8 mouse cellular contexts compared by ENCODE assay signal in genomic region chr7:123108058-123109055, GRCm38 (mm10). TPM values are rescaled to one million over a fixed set of nuclear protein-coding genes. Genes with fewer than 3 reads are reported as not detected.
DNase-seq lines count a peak whose midpoint lies in the region; ATAC-seq and TF ChIP-seq lines count a peak whose summit lies in the region.

No protein-coding gene starts in this region.

- H3K4me2 ChIP-seq in embryonic facial prominence, embryonic 11.5 days (ENCODE audit: low read depth, low read length), result no peak overlapping the region
- H3K4me2 ChIP-seq in lung, embryonic 14.5 days, result no peak overlapping the region
- H3K4me2 ChIP-seq in myocyte (ENCODE audit: low read depth), result peak overlapping the region; percentile 66
- no peak overlapping the region for H3K4me2 ChIP-seq in hindbrain, embryonic 11.5 days (replicated peaks; ENCODE audit: low read depth, low read length)

- no peak overlapping the region for H3K4me3 ChIP-seq in embryonic facial prominence, embryonic 11.5 days (ENCODE audit: low read depth, low read length)
- no peak overlapping the region for H3K4me3 ChIP-seq in embryonic facial prominence, embryonic 10.5 days
- H3K4me3 ChIP-seq in lung, embryonic 14.5 days (ENCODE audit: low read depth, low read length), result no peak overlapping the region
- no peak overlapping the region for H3K4me3 ChIP-seq in myocyte
- H3K4me3 ChIP-seq in hindbrain, embryonic 11.5 days (ENCODE audit: low read depth, low read length), result no peak overlapping the region

- H3K27ac ChIP-seq in embryonic facial prominence, embryonic 11.5 days (replicated peaks; ENCODE audit: low read depth, low read length), result no peak overlapping the region
- H3K27ac ChIP-seq in embryonic facial prominence, embryonic 10.5 days (replicated peaks), result no peak overlapping the region
- H3K27ac ChIP-seq in lung, embryonic 14.5 days (ENCODE audit: low read depth), result peak overlapping the region; percentile 48
- no peak overlapping the region for H3K27ac ChIP-seq in hindbrain, embryonic 11.5 days (ENCODE audit: low read depth, low read length)

- TF ChIP-seq POLR2A in myocyte (IDR thresholded peaks at IDR 0.05; ENCODE audit: insufficient read length, low read depth), result no peak

- no peak for ATAC-seq in embryonic facial prominence, embryonic 11.5 days (replicated peaks; ENCODE audit: insufficient number of reproducible peaks, low FRiP score, low TSS enrichment, low read depth)
- ATAC-seq in lung, embryonic 14.5 days (ENCODE audit: insufficient read depth), result peak; percentile 69
- ATAC-seq in hindbrain, embryonic 11.5 days (ENCODE audit: low FRiP score), result no peak

- DNase-seq in embryonic facial prominence, embryonic 11.5 days (ENCODE audit: low spot score), result peak; percentile 48
- no peak for DNase-seq in embryonic facial prominence, embryonic 10.5 days (ENCODE audit: low spot score)
- peak; percentile 67 for DNase-seq in lung, embryonic 14.5 days
- DNase-seq in lung, postnatal 4 days, result no peak
- DNase-seq in induced T-regulatory cell, adult 2 months (ENCODE audit: low read depth), result peak; percentile 88
- DNase-seq in hindbrain, embryonic 11.5 days (ENCODE audit: low spot score), result no peak
- DNase-seq in gastrocnemius, postnatal 36 days, result no peak

- intact Hi-C loops in gastrocnemius, postnatal 36 days (cut with DNase I), result loop anchor here (2.0 kb wide), 1 partner anchor 72 kb away; no protein-coding TSS in a partner anchor

- H3K27me3 ChIP-seq in embryonic facial prominence, embryonic 11.5 days (ENCODE audit: control insufficient read depth, insufficient read depth, low read length), result no peaks in the 10 kb centered on the region
- no peaks in the 10 kb centered on the region for H3K27me3 ChIP-seq in embryonic facial prominence, embryonic 10.5 days (replicated peaks; ENCODE audit: low read depth, poor library complexity, severe bottlenecking)
- H3K27me3 ChIP-seq in lung, embryonic 14.5 days (ENCODE audit: insufficient read depth, low read length), result no peaks in the 10 kb centered on the region
- no peaks in the 10 kb centered on the region for H3K27me3 ChIP-seq in myocyte (ENCODE audit: control insufficient read depth, insufficient read depth, insufficient read length)
- no peaks in the 10 kb centered on the region for H3K27me3 ChIP-seq in hindbrain, embryonic 11.5 days (ENCODE audit: control insufficient read depth, insufficient read depth, low read length)

- H3K9me3 ChIP-seq in embryonic facial prominence, embryonic 11.5 days (replicated peaks; ENCODE audit: control insufficient read depth, low read length), result no peaks in the 10 kb centered on the region
- H3K9me3 ChIP-seq in embryonic facial prominence, embryonic 10.5 days, result no peaks in the 10 kb centered on the region
- no peaks in the 10 kb centered on the region for H3K9me3 ChIP-seq in lung, embryonic 14.5 days (ENCODE audit: low read depth, low read length)
- no peaks in the 10 kb centered on the region for H3K9me3 ChIP-seq in hindbrain, embryonic 11.5 days (ENCODE audit: control insufficient read depth, low read length)

- H3K4me1 ChIP-seq in embryonic facial prominence, embryonic 11.5 days (ENCODE audit: control insufficient read depth, insufficient read depth, low read length), result no peaks in the 10 kb centered on the region
- H3K4me1 ChIP-seq in embryonic facial prominence, embryonic 10.5 days, result peaks cover 31% of the 10 kb centered on the region
- H3K4me1 ChIP-seq in lung, embryonic 14.5 days (ENCODE audit: insufficient read depth), result peaks cover 11% of the 10 kb centered on the region
- no peaks in the 10 kb centered on the region for H3K4me1 ChIP-seq in hindbrain, embryonic 11.5 days (replicated peaks; ENCODE audit: control insufficient read depth, insufficient read depth, low read length)

- H3K36me3 ChIP-seq in embryonic facial prominence, embryonic 11.5 days (replicated peaks; ENCODE audit: control insufficient read depth, insufficient read depth, low read depth, low read length), result no peaks in the 10 kb centered on the region
- no peaks in the 10 kb centered on the region for H3K36me3 ChIP-seq in embryonic facial prominence, embryonic 10.5 days (replicated peaks)
- H3K36me3 ChIP-seq in lung, embryonic 14.5 days (ENCODE audit: insufficient read depth), result no peaks in the 10 kb centered on the region
- H3K36me3 ChIP-seq in myocyte (ENCODE audit: control insufficient read depth, insufficient read depth), result no peaks in the 10 kb centered on the region
- no peaks in the 10 kb centered on the region for H3K36me3 ChIP-seq in hindbrain, embryonic 11.5 days (ENCODE audit: control insufficient read depth, insufficient read depth, low read length)

- H3ac ChIP-seq in myocyte (ENCODE audit: control insufficient read depth, insufficient read length), result no peak overlapping the region

- WGBS in embryonic facial prominence, embryonic 11.5 days, result 65% methylated on average over 13 of the region's 13 CpGs
- 75% methylated on average over 13 of the region's 13 CpGs for WGBS in embryonic facial prominence, embryonic 10.5 days
- 44% methylated on average over 13 of the region's 13 CpGs for WGBS in lung, embryonic 14.5 days
- 69% methylated on average over 13 of the region's 13 CpGs for WGBS in hindbrain, embryonic 11.5 days

- no peaks in the 10 kb centered on the region for H3K79me2 ChIP-seq in myocyte (ENCODE audit: control insufficient read depth, insufficient read depth)

- no peak overlapping the region for H3K9ac ChIP-seq in embryonic facial prominence, embryonic 11.5 days (replicated peaks; ENCODE audit: low read length)
- H3K9ac ChIP-seq in lung, embryonic 14.5 days, result no peak overlapping the region
- no peak overlapping the region for H3K9ac ChIP-seq in hindbrain, embryonic 11.5 days (ENCODE audit: low read depth, low read length)

- no peak for TF ChIP-seq CTCF in lung, embryonic 14.5 days (IDR thresholded peaks at IDR 0.05; ENCODE audit: low read depth)

TF ChIP-seq in myocyte, 11 proteins besides CTCF, POLR2A, EP300 and RAD21:
- TF ChIP-seq REST (IDR thresholded peaks at IDR 0.05; ENCODE audit: insufficient read depth, insufficient read length), result no peak
- no peak for TF ChIP-seq USF1 (IDR thresholded peaks at IDR 0.05; ENCODE audit: low read depth)
- no peak for TF ChIP-seq POLR2AphosphoS2 (IDR thresholded peaks at IDR 0.05; ENCODE audit: insufficient read length, low read depth)
- TF ChIP-seq TCF12 (IDR thresholded peaks at IDR 0.05; ENCODE audit: insufficient read depth, poor library complexity, severe bottlenecking), result no peak
- no peak for TF ChIP-seq MYOG (IDR thresholded peaks at IDR 0.05; ENCODE audit: control insufficient read depth in 1 of 3, insufficient read depth in 1 of 3, insufficient read length in 2 of 3, low read depth in 2 of 3)
- TF ChIP-seq CEBPB (IDR thresholded peaks at IDR 0.05; ENCODE audit: insufficient read depth, poor library complexity, severe bottlenecking), result 0 out of 2 replicates have a peak, but pooled peaks have one; percentile 19
- no peak for TF ChIP-seq TCF3 (IDR thresholded peaks at IDR 0.05; ENCODE audit: insufficient read length, low read depth)
- no peak for TF ChIP-seq SRF (IDR thresholded peaks at IDR 0.05; ENCODE audit: control insufficient read depth, insufficient read length, low read depth)
TF ChIP-seq in myocyte: peak in this region for 1.

RNA-seq across cellular contexts. Expression of gene Tnrc6a, which starts 15.3 kb away (rescaled TPM):
- 44.3 and 45.9 TPM in 2 replicates for polyA plus RNA-seq in embryonic facial prominence, embryonic 11.5 days (2014; fragmentation: Nextera tagmentation; extraction: Ambion mirVana)
- polyA plus RNA-seq in embryonic facial prominence, embryonic 10.5 days (2016; fragmentation: Nextera tagmentation; extraction: Ambion mirVana), result 60.6 and 61.5 TPM in 2 replicates
- polyA plus RNA-seq in lung, embryonic 14.5 days (2014; fragmentation: Nextera tagmentation; extraction: Ambion mirVana), result 47.6 and 48.3 TPM in 2 replicates
- polyA plus RNA-seq in myocyte (2012; fragmentation: generic; extraction: Trizol), result 8.6 TPM
- 44.0 and 61.3 TPM in 2 replicates for polyA plus RNA-seq in hindbrain, embryonic 11.5 days (2014; fragmentation: Nextera tagmentation; extraction: Ambion mirVana)
- 10 to 100 TPM; 15.5 to 22.5 TPM for total RNA-seq in gastrocnemius, postnatal 36 days (2021)

Comparison
In these comparisons a context has a peak if more than half of its experiments do, and no peak if none do; other contexts are left out.
1. DNase-seq: peak in embryonic facial prominence, embryonic 11.5 days (single experiment), lung, embryonic 14.5 days (single experiment) and induced T-regulatory cell, adult 2 months (single experiment); none in embryonic facial prominence, embryonic 10.5 days (single experiment), lung, postnatal 4 days (0 of 2), hindbrain, embryonic 11.5 days (single experiment) and gastrocnemius, postnatal 36 days (0 of 2).